Mouse (Mus musculus): ENCODE results near the gene Ccl4. TPM values are rescaled to one million over a fixed set of nuclear protein-coding genes. Genes with fewer than 3 reads are reported as not detected.
A peak's percentile ranks its signal among the peaks of the same experiment; 100 is the strongest.

The Ccl4 gene
- 2.6 and 3.2 TPM in 2 replicates for polyA plus RNA-seq (2012; rRNA removed)

GRCm38 (mm10) chr11:83662204-83662603, at the start of gene Ccl4:
Ccl4 (plus strand) TSS chr11:83662584.
- no peaks in the 10 kb centered on the region for H3K4me1 ChIP-seq (ENCODE audit: control insufficient read depth, insufficient read depth, low read length)
- H3K4me3 ChIP-seq (replicated peaks; ENCODE audit: extremely low read depth, low read depth, low read length), result no peak within 1 kb of the TSS
- DNase-seq, result no peak
- TF ChIP-seq POLR2A (IDR thresholded peaks at IDR 0.05; ENCODE audit: borderline replicate concordance, extremely low read depth, low read depth, low read length) (no peak), CTCF (IDR thresholded peaks at IDR 0.05; ENCODE audit: insufficient read depth, low read length) (no peak)
- 51% methylated on average over 6 of the region's 6 CpGs for WGBS

DNA sequence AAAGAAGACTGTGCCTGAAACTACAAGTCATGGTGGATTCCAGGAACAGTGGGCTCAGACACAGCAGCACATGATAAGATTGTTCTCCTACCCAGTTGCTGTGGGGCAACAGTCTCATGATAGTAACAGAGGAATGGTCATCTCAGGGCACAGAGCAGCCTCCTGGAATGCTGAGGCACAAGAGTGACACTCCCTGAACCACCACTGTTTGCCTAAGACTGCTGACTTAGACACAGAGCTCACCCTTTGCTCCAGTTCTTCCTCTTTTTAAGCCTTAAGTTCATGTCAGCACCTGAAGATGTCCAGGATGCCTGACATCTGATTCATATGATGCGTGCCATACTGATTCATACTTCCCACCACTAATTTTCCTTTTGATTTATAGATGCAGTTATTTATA, 45.8 kb upstream of the Ccl4 start:
- no peaks in the 10 kb centered on the region for H3K4me1 ChIP-seq (ENCODE audit: control insufficient read depth, insufficient read depth, low read length)
- no peak for DNase-seq
- TF ChIP-seq POLR2A (IDR thresholded peaks at IDR 0.05; ENCODE audit: borderline replicate concordance, extremely low read depth, low read depth, low read length) (no peak), CTCF (IDR thresholded peaks at IDR 0.05; ENCODE audit: insufficient read depth, low read length) (no peak)
- WGBS, result 83% methylated on average over 1 of the region's 1 CpGs
- H3K4me3 ChIP-seq (replicated peaks; ENCODE audit: extremely low read depth, low read depth, low read length), result no peak overlapping the region

DNA sequence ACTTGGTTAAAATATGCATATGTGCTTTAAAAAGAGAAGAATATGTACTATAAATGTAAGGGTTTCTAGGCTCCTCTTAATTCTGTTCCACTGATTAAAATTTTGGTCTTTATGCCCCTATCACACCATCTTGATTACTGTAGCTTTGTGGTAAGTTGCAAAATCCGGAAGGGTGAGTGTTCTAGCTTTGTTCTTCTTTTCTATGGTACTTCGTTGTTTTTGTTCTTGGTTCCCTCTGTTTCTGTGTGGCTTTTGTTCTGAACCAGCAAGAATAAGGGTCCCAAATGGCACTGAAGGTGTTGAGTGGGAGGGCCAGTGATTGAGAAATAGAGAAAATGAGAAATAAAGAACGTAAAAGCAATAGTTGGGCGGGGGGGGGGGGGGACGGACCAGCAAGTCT, 44.1 kb upstream of the Ccl4 start:
- no peak for TF ChIP-seq CTCF (IDR thresholded peaks at IDR 0.05; ENCODE audit: insufficient read depth, low read length)
- no peak for TF ChIP-seq POLR2A (IDR thresholded peaks at IDR 0.05; ENCODE audit: borderline replicate concordance, extremely low read depth, low read depth, low read length)
- H3K4me3 ChIP-seq (replicated peaks; ENCODE audit: extremely low read depth, low read depth, low read length), result no peak overlapping the region
- no peaks in the 10 kb centered on the region for H3K4me1 ChIP-seq (ENCODE audit: control insufficient read depth, insufficient read depth, low read length)
- no peak for DNase-seq
- WGBS, result 55% methylated on average over 5 of the region's 5 CpGs

DNA sequence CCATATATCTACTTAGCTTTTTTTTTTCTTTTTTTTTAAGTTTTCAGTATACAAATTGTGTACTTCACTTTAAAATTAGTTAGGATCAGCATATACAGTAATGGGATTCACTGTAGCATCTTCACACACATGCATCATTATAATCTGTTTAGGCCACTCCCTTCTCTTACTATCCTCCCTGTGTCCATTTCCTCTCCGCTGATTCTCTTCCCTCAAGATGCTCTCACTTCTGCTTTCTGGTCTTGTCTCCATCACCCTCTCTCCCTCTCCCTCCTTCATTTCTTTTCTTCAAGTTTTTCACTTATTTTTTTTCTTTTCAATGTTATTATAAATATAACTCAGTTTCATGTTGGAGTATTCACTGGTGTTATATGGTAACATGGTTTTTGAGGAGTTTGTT, 43.3 kb upstream of the Ccl4 start:
- TF ChIP-seq POLR2A (IDR thresholded peaks at IDR 0.05; ENCODE audit: borderline replicate concordance, extremely low read depth, low read depth, low read length), result no peak
- no peak overlapping the region for H3K4me3 ChIP-seq (replicated peaks; ENCODE audit: extremely low read depth, low read depth, low read length)
- no peaks in the 10 kb centered on the region for H3K4me1 ChIP-seq (ENCODE audit: control insufficient read depth, insufficient read depth, low read length)
- WGBS, result 79% methylated on average over 1 of the region's 1 CpGs
- no peak for DNase-seq

DNA sequence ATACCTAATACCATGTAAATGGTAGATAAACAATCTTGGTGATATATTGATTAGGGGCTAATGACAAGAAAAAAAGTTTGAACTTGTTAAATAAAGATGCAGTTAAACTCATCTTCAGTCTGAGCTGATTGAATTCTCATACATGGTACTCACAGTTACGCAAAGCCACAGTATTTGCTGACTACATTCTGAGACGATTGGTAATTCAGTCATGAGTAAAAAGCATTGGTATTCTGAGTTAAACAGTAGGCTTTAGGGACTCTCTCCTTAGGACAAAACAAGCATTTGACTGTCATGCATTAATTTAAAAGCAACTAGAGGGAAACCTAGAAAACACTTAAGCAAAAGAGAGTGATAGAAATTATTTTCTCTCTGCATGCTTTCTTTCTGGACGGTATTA, 38.8 kb upstream of the Ccl4 start:
- 83% methylated on average over 3 of the region's 3 CpGs for WGBS
- TF ChIP-seq POLR2A (IDR thresholded peaks at IDR 0.05; ENCODE audit: borderline replicate concordance, extremely low read depth, low read depth, low read length), result no peak
- no peak for TF ChIP-seq CTCF (IDR thresholded peaks at IDR 0.05; ENCODE audit: insufficient read depth, low read length)
- no peak for DNase-seq
- Histone ChIP-seq H3K4me3 (replicated peaks; ENCODE audit: extremely low read depth, low read depth, low read length) (no peak overlapping the region), H3K4me1 (ENCODE audit: control insufficient read depth, insufficient read depth, low read length) (no peaks in the 10 kb centered on the region)

DNA sequence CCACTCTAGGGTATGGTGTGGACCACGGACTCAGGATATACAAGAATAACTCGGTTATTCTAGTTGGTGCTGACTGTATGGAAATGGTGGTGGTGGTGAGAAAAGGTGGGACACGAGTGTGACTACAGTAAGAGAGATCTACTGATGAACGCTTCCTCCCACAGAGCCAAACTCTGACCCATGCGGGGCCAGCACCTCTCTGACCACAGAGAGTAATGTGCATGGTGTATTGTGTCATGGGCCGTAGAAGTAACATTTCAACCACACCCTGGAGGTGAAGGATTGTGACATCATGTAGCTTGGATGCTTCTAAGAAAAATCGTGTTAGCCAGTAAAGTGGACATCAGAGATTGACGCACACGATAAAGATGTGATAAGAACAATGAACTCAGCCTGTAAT, 33.6 kb upstream of the Ccl4 start:
- Histone ChIP-seq H3K4me3 (replicated peaks; ENCODE audit: extremely low read depth, low read depth, low read length) (no peak overlapping the region), H3K4me1 (ENCODE audit: control insufficient read depth, insufficient read depth, low read length) (no peaks in the 10 kb centered on the region)
- TF ChIP-seq CTCF (IDR thresholded peaks at IDR 0.05; ENCODE audit: insufficient read depth, low read length) (no peak), POLR2A (IDR thresholded peaks at IDR 0.05; ENCODE audit: borderline replicate concordance, extremely low read depth, low read depth, low read length) (no peak)
- 74% methylated on average over 9 of the region's 9 CpGs for WGBS
- DNase-seq, result no peak

DNA sequence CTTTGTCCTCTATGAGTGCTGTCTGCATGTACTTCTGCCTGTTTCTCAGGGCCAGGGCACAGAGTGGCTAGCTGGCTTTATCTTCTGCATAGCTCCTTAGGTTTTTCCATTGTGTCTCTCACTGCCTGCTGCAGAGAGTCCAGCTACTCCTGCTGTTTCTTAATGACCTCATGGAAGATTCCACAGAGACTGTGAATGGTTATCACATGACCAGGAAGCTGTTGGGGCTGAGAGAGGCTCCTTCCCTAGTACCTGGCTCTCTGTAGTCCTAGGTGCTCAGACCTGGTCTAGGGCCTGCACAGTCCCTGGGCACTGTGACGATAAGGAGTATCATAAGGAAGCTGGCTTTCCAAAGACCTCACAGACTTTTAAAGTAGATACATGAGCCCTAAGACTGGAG, 31.8 kb upstream of the Ccl4 start:
- H3K4me1 ChIP-seq (ENCODE audit: control insufficient read depth, insufficient read depth, low read length), result no peaks in the 10 kb centered on the region

DNA sequence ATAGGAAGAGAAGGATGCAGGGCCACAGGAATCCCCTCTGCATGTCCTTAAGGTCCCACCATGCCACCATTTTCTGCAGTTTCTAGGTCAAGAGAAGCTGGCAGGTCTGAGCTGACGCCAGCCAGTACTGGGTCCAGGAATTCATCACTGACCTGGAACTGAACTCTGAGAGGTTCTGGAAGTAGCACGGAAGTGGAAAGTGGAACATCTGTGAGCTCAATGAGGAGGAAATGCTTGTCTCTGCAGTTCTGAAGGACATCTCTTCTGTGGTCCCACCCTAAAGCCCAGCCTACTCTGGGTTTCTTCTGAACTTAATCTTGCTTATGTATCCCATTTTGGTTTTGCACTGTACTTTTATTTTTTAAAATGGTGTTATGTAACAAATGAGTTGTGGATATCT, 31.3 kb upstream of the Ccl4 start:
- no peak for DNase-seq
- Histone ChIP-seq H3K4me1 (ENCODE audit: control insufficient read depth, insufficient read depth, low read length) (no peaks in the 10 kb centered on the region), H3K4me3 (replicated peaks; ENCODE audit: extremely low read depth, low read depth, low read length) (no peak overlapping the region)
- 57% methylated on average over 2 of the region's 2 CpGs for WGBS
- TF ChIP-seq CTCF (IDR thresholded peaks at IDR 0.05; ENCODE audit: insufficient read depth, low read length) (no peak), POLR2A (IDR thresholded peaks at IDR 0.05; ENCODE audit: borderline replicate concordance, extremely low read depth, low read depth, low read length) (no peak)

More for the DNA sequence above, 31.8 kb upstream of the Ccl4 start:
- TF ChIP-seq CTCF (IDR thresholded peaks at IDR 0.05; ENCODE audit: insufficient read depth, low read length) (no peak), POLR2A (IDR thresholded peaks at IDR 0.05; ENCODE audit: borderline replicate concordance, extremely low read depth, low read depth, low read length) (no peak)
- no peak overlapping the region for H3K4me3 ChIP-seq (replicated peaks; ENCODE audit: extremely low read depth, low read depth, low read length)
- no peak for DNase-seq
- WGBS, result 76% methylated on average over 1 of the region's 1 CpGs

GRCm38 (mm10) chr11:83632744-83633143, 29.6 kb upstream of the Ccl4 start:
- Histone ChIP-seq H3K4me1 (ENCODE audit: control insufficient read depth, insufficient read depth, low read length) (no peaks in the 10 kb centered on the region), H3K4me3 (replicated peaks; ENCODE audit: extremely low read depth, low read depth, low read length) (no peak overlapping the region)
- 53% methylated on average over 4 of the region's 4 CpGs for WGBS
- DNase-seq, result no peak
- TF ChIP-seq CTCF (IDR thresholded peaks at IDR 0.05; ENCODE audit: insufficient read depth, low read length) (peak; percentile 52), POLR2A (IDR thresholded peaks at IDR 0.05; ENCODE audit: borderline replicate concordance, extremely low read depth, low read depth, low read length) (no peak)

DNA sequence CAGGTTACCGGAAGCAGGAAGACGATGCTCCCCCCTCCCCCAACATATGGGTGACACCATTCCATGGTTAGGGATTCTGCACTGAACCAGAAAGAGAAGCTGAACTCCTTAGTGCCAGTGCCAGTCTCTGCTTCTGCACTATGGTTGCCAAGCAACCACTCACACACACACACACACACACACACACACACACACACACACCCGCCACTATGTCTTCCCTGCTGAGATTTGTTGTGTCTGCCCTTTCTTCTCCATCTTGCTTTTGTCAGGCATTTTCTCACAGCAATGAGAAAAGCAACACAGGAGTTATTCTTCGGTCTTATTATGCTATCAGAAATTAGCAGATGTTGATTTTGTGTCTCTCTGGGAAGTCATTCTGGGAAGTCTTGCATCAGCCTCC, 28.0 kb upstream of the Ccl4 start:
- no peaks in the 10 kb centered on the region for H3K4me1 ChIP-seq (ENCODE audit: control insufficient read depth, insufficient read depth, low read length)
- no peak overlapping the region for H3K4me3 ChIP-seq (replicated peaks; ENCODE audit: extremely low read depth, low read depth, low read length)
- TF ChIP-seq POLR2A (IDR thresholded peaks at IDR 0.05; ENCODE audit: borderline replicate concordance, extremely low read depth, low read depth, low read length), result no peak
- no peak for TF ChIP-seq CTCF (IDR thresholded peaks at IDR 0.05; ENCODE audit: insufficient read depth, low read length)
- DNase-seq, result no peak
- WGBS, result 58% methylated on average over 4 of the region's 4 CpGs

- Histone ChIP-seq H3K4me1 (ENCODE audit: control insufficient read depth, insufficient read depth, low read length) (no peaks in the 10 kb centered on the region), H3K4me3 (replicated peaks; ENCODE audit: extremely low read depth, low read depth, low read length) (no peak overlapping the region)
- TF ChIP-seq POLR2A (IDR thresholded peaks at IDR 0.05; ENCODE audit: borderline replicate concordance, extremely low read depth, low read depth, low read length) (no peak), CTCF (IDR thresholded peaks at IDR 0.05; ENCODE audit: insufficient read depth, low read length) (no peak)
- DNase-seq, result no peak
- 83% methylated on average over 2 of the region's 2 CpGs for WGBS
These were observed 27.5 kb upstream of the Ccl4 start for GRCm38 (mm10) chr11:83634898-83635297.

All from lung, adult 2 months (tissue).